Mouse (Mus musculus) embryonic stem cell, embryonic (primary cell): ENCODE data around the gene Fhit.

ENCODE experiments used
- CTCF ChIA-PET, 4 experiments: fragments of 300-600 bp in 2 of 4; fragments of 350-600 bp in 2 of 4; sonication (Branson Sonifier 250); formaldehyde crosslinking; loops; one replicate each; lab custom pipeline; 2022; ENCODE audit warnings: inconsistent platforms in 2 of 4; lab: Charles Lee
- POLR2A ChIA-PET, 4 experiments: fragments of 300-600 bp in 2 of 4; fragments of 350-600 bp in 2 of 4; sonication (Branson Sonifier 250); formaldehyde crosslinking; loops; one replicate each; lab custom pipeline; 2022; ENCODE audit warnings: antibody characterized with exemption in 4 of 4, inconsistent platforms in 1 of 4; lab: Charles Lee

The Fhit gene

GRCm38 (mm10) chr14:11021391-11021790 lies 140.4 kb downstream of the Fhit start:
- ChIA-PET POLR2A (interaction anchor here in 2 of 4 experiments (0.6 to 1.6 kb wide), 5 partner anchors 12 to 407 kb away, joined by 3 to 9 read pairs (median 4); no protein-coding TSS in a partner anchor), CTCF (no interaction called here)

GRCm38 (mm10) chr14:10978651-10979050 lies 183.2 kb downstream of the Fhit start:
- ChIA-PET CTCF (no interaction called here), POLR2A (no interaction called here)

DNA sequence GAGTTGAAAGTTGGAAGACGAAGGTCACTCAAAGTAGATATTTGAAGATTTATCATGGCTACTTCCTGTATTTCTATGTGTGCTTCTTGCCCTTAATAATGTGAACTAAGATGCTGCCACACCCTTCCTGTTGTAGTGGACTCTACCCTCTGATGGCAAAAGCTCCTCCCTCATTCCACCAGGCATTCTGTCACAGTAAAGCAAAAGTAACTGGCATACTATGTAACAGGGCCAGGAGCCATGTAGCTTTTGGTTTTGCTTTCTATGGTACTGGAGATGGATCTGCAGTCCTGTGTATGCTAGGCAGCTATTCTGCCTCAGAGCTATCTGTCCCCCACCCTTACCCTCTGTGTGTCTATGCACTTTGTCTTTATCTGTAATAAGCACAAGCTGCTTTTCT lies 220.2 kb downstream of the Fhit start:
- POLR2A ChIA-PET = no interaction called here
- CTCF ChIA-PET = no interaction called here

- ChIA-PET POLR2A (interaction anchor here in 1 of 4 experiments (0.9 kb wide), 1 partner anchor 13 kb away, joined by 3 read pairs; no protein-coding TSS in a partner anchor), CTCF (no interaction called here)
These were observed 228.2 kb downstream of the Fhit start for GRCm38 (mm10) chr14:10933667-10934066.

DNA sequence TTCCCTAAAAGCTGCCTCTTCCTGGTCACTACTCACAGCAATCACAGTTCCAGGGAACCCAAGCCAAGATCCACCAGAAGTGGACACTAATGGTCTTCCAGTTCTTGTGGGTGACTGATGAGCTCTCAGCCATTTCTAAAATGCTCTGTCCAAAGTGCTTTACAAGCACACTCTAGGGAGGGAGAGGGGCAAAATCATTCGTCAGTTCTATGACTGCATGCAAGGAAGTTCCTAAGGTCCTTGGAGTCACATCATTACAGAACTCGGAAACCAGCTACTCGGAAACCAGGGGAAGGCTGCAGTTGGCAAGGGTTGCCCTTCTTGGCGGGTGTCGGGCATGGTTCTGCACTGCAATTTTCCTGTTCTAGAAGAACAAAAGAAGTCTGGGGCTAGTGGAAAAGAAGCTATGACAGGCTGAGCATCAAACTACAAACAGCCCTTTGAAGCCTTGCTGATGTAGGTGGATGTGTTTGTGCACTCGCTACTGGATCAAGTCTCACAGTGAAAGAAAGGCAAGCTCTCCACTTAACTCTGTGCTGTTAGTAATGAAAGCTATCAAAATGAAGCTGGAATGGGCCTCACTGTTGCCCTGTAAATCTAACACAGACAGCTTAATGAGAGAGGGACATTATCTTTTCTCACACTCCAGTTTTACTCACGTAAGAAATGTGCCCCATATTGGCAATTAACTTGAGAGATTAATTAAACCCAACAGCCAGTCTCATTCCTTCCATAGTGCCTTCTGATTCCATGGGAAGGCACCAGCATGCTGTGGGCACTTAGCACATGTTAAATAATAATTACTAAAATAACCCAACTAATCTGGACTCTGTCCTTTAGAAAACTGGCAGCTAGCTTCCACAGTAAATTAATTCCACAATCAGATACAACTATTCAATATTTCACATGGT lies 243.7 kb downstream of the Fhit start:
- ChIA-PET CTCF (no interaction called here), POLR2A (no interaction called here)

- CTCF ChIA-PET = no interaction called here
- POLR2A ChIA-PET = no interaction called here
These were observed 253.8 kb downstream of the Fhit start for GRCm38 (mm10) chr14:10908011-10908410.

- CTCF ChIA-PET = interaction anchor here in 1 of 4 experiments (0.6 kb wide), 1 partner anchor 393 kb away, joined by 5 read pairs; no protein-coding TSS in a partner anchor
- POLR2A ChIA-PET = no interaction called here
These were observed 279.1 kb downstream of the Fhit start for GRCm38 (mm10) chr14:10882759-10883158.

GRCm38 (mm10) chr14:10880749-10881148 lies 281.1 kb downstream of the Fhit start:
- POLR2A ChIA-PET = interaction anchor here in 1 of 4 experiments (0.7 kb wide), 1 partner anchor 1349 kb away, joined by 6 read pairs; no protein-coding TSS in a partner anchor

DNA sequence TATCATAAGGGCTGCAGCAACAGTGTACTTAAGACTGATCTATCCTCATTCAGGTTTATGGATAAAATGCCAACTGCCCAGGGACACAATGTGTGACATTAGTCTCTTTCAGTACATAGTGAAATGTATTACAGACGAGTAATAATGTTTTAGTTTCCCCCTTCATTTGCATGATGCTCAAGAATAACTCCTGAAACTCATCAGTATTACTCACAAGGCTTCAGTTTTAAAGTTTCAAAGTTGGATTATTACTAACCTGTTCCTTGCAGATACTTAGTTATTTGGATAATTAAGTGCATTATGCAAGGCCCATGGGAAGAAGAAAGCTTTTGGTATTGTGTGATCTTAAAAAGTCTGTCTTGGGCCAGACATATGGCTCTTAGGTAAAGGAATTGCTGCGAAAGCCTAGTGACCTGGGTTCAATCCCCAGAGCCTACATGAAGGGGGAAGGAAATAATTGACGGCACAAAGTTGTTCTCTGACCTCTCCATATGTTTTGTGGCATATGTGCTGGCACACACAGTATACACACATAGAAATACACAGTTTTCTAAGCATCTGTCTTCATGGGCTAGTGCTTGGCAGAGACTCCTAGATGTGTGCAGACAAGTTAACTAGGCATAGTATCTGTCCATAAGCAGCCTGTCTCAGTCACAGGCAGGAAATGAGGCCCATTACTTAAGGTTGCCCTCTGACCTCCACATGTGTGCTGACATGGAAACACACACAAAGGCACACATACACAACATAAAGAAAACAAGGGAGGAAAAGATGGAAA lies 287.1 kb downstream of the Fhit start:
- CTCF ChIA-PET = no interaction called here
- POLR2A ChIA-PET = interaction anchor here in 1 of 4 experiments (0.7 kb wide), 1 partner anchor 11 kb away, joined by 3 read pairs; no protein-coding TSS in a partner anchor

More at GRCm38 (mm10) chr14:10880749-10881148, 281.1 kb downstream of the Fhit start:
- CTCF ChIA-PET = interaction anchor here in 1 of 4 experiments (0.7 kb wide), 1 partner anchor 54 kb away, joined by 4 read pairs; no protein-coding TSS in a partner anchor

- ChIA-PET CTCF (no interaction called here), POLR2A (no interaction called here)
These were observed 304.2 kb downstream of the Fhit start for GRCm38 (mm10) chr14:10857606-10858005.

DNA sequence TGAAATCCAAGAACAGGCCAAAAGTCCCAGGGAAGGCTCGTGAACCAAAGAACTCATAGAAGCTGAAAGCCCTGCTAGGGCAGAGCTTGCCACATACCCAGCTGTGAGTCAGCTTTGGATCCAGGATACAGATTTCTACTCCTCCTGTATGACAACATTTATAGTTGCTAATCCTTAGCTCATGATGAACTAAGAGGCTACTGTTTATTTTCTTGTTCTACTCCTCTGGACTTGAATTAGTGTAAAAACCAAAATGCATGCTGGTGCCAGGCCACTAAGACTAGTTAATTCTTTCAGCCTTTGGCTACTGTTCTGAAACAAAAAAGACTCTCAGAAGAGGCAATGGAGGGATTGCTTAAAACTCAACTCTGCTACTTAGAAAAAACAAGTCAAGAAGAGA lies 309.9 kb downstream of the Fhit start:
- ChIA-PET POLR2A (no interaction called here), CTCF (no interaction called here)

GRCm38 (mm10) chr14:10836001-10836400 lies 325.8 kb downstream of the Fhit start:
- POLR2A ChIA-PET = no interaction called here

DNA sequence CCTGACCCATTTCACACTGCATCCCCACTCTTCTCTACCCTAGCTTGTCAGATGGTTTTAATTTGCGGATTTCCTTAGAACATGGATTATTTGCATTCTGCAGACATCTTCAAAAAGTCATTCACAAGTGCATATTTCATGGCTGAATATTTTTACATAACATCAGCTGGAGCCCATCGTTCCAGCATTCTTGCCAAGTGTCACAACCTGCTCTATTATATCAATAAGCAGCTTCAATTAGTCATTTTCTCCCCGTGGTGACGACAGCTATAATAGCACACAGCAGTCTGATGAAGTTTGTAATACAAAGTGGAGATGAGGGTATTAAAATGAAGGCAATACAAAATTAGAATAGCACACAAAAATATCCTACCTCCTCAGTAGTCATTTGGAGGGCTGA lies 337.0 kb downstream of the Fhit start:
- ChIA-PET POLR2A (no interaction called here), CTCF (no interaction called here)

More at GRCm38 (mm10) chr14:10836001-10836400, 325.8 kb downstream of the Fhit start:
- CTCF ChIA-PET = no interaction called here

DNA sequence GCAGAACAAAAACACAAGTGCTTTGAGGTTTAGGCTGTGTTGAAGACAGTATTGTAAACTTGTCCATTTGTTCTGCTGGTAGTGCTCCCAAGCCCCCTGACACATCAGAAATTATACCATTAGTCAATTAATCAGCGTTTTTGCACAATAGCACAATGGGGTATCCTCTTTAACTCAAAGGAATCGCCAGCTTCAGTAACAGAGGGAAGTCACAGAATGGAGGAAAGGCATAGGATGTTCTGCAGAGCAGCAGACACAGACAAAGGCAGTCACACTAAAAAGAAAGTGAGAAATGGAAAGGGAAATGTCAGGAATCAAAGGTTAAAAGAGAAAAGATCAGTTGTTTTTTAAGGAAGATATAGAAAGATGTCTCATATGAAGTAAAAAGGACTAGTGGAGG lies 348.3 kb downstream of the Fhit start:
- ChIA-PET CTCF (no interaction called here), POLR2A (no interaction called here)

GRCm38 (mm10) chr14:10798489-10799180 lies 363.2 kb downstream of the Fhit start:
- ChIA-PET POLR2A (no interaction called here), CTCF (interaction anchor here in 1 of 4 experiments (0.5 kb wide), 1 partner anchor 1890 kb away, joined by 4 read pairs; no protein-coding TSS in a partner anchor)

DNA sequence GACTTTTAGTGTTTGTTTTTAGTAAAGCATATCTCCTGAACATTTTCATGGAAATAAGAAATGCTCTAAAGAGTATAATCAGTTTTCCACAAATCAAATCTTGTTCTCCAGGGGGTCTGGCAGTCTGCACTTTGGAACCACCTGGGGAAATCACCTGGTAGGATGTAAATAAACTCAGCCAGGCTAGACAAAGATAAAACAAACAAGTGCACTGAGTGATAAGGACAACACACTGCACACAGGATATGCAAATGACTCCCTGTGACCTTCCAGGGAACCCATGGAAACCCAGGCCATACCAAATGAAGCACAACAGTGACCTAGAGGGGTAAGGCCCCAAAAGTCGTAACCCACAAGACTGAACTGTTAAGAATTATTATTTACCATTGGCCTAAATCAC lies 364.2 kb downstream of the Fhit start:
- POLR2A ChIA-PET = no interaction called here
- CTCF ChIA-PET = no interaction called here

GRCm38 (mm10) chr14:10795498-10796075 lies 366.2 kb downstream of the Fhit start:
- ChIA-PET CTCF (no interaction called here), POLR2A (no interaction called here)

DNA sequence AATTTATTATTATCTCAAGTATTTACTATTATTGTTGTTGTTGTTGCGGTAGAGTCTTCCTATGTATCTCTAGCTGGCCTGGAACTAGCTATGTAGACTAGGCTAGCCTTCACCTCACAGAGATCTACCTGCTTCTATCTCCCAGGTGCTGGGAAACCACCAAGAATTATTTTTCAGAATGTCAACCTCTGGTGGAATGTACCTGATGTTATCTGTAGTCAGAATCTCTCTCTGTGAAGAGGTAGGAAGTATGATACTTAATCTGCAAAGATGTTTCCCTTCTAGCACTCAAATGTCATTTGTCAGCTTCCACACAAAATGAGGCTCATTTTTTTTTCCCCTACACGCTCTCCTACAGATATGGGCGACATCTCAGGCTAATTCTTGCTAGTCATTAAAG lies 377.9 kb downstream of the Fhit start:
- ChIA-PET POLR2A (interaction anchor here in 1 of 4 experiments (0.7 kb wide), 1 partner anchor 17 kb away, joined by 3 read pairs; no protein-coding TSS in a partner anchor), CTCF (no interaction called here)

DNA sequence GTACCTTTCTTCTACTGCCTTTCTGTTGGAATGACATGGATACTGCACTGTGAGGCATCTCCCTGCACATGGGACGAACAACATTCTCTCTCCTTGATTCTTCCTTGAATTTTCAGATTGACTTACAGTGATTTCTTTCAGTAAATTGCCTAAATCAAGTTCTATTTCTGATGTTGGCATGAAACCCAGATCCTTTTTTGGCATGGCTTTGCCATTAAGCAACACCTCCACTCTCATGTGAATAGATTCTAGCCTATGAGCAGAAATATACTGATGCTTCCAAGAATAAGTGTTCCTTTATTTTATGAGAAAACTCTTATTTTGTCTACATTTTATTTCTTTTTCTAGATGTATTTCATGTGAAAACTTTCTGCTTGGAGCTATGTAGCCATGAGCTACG lies 383.1 kb downstream of the Fhit start:
- ChIA-PET CTCF (no interaction called here), POLR2A (no interaction called here)
